Comparison of ENCODE assay signal across 8 mouse cellular contexts in the genomic region with DNA sequence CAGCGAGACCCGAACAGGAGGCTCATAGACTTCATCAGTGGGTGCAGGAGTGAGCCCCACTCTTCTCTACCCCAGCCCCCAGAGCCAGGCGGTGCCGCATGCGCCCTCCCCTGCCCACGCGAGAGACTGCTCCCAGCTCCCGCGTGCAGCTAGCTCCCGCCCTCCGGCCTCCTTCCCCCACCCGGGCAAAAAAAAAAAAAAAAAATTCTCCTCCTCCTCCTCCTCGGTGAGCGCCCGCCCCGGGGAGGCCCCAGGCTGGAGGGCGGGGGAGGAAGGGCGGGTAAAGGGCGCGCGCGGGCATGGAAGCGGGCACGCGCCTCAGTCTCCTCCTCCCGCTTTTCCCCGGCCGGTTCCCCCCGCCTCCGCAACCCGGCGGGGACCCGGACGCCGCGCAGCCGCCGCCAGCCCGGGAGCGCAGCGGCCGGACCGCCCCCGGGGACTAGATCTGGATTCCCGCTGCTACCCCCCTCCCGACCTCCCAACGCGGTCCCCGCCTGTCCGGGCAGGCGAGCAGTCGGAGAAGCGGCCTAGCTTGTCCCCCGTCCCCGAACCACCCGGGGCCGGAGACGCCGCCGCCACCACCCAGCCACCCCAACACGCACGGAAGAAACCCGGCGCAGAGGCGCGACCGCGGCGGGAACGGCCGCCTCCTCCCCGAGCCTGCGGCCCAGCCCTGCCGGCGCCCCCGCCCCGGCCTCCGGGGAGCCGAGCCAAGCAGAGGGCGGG. TPM values are rescaled to one million over a fixed set of nuclear protein-coding genes. Genes with fewer than 3 reads are reported as not detected.
DNase-seq lines count a peak whose midpoint lies in the region; ATAC-seq and TF ChIP-seq lines count a peak whose summit lies in the region.

No protein-coding gene starts in this region.

- DNase-seq in CH12.LX (ENCODE audit: extremely low read depth), result peak; percentile 92
- DNase-seq in heart, postnatal 10 days, result peak; percentile 92 to 94
- DNase-seq in kidney, postnatal 4 days, result peak; percentile 89 to 93
- DNase-seq in lung, adult 2 months, result peak; percentile 88

- TF ChIP-seq CTCF in CH12.LX (conservative IDR thresholded peaks at IDR 0.05 in 1 of 2, IDR thresholded peaks at IDR 0.05 in 1 of 2; ENCODE audit: low read depth in 2 of 2, low read length in 2 of 2), result peak in 1 of 2 experiments; percentile 34; a peak in 2 of 4 replicates
- no peak for TF ChIP-seq CTCF in lung, adult 2 months (IDR thresholded peaks at IDR 0.05; ENCODE audit: insufficient read depth, low read length)
- TF ChIP-seq CTCF in testis, adult 2 months (IDR thresholded peaks at IDR 0.05; ENCODE audit: control insufficient read depth, insufficient read depth, insufficient replicate concordance, low read depth, low read length), result no peak

- H3K79me2 ChIP-seq in CH12.LX (replicated peaks; ENCODE audit: control insufficient read depth, extremely low read depth, insufficient read depth, poor library complexity, severe bottlenecking), result peaks cover 42% of the 10 kb centered on the region

- H3K9me3 ChIP-seq in CH12.LX (replicated peaks; ENCODE audit: low read length), result no peaks in the 10 kb centered on the region
- H3K9me3 ChIP-seq in forebrain, embryonic 13.5 days (replicated peaks), result no peaks in the 10 kb centered on the region
- no peaks in the 10 kb centered on the region for H3K9me3 ChIP-seq in neural tube, embryonic 15.5 days (replicated peaks)

- ATAC-seq in cerebellum, adult (ENCODE audit: insufficient number of reproducible peaks, low FRiP score, low TSS enrichment), result peak; percentile 10; the same call in 1 of the 2 replicates
- ATAC-seq in forebrain, embryonic 13.5 days, result peak; percentile 34
- peak; percentile 48 for ATAC-seq in neural tube, embryonic 15.5 days (ENCODE audit: low FRiP score)

- 0 out of 2 replicates have a peak, but pooled peaks have one; percentile 18 for TF ChIP-seq EP300 in CH12.LX (IDR thresholded peaks at IDR 0.05; ENCODE audit: low read length)

- peaks cover 31 to 36% of the 10 kb centered on the region in 2 experiments for H3K36me3 ChIP-seq in CH12.LX (replicated peaks in 1 of 2; ENCODE audit: control insufficient read depth in 1 of 2, insufficient read depth in 1 of 2, low read length in 1 of 2)
- peaks cover 36% of the 10 kb centered on the region for H3K36me3 ChIP-seq in forebrain, embryonic 13.5 days (ENCODE audit: poor library complexity, severe bottlenecking)
- peaks cover 34% of the 10 kb centered on the region for H3K36me3 ChIP-seq in neural tube, embryonic 15.5 days
- H3K36me3 ChIP-seq in testis, adult 2 months (ENCODE audit: control insufficient read depth, insufficient read depth, low read length), result no peaks in the 10 kb centered on the region

- intact Hi-C loops in heart, postnatal 10 days (cut with DNase I), result loop anchor here (1.0 to 10.0 kb wide), 2 partner anchors 91 to 238 kb away; partner anchors contain the start of genes Gpatch8 and Slc25a39

- H3K4me1 ChIP-seq in CH12.LX (ENCODE audit: control insufficient read depth in 1 of 2, insufficient read depth in 2 of 2), result peaks cover 8 to 43% of the 10 kb centered on the region in 2 experiments
- H3K4me1 ChIP-seq in forebrain, embryonic 13.5 days, result peaks cover 25% of the 10 kb centered on the region
- H3K4me1 ChIP-seq in lung, adult 2 months (ENCODE audit: control insufficient read depth, insufficient read depth, low read length), result peaks cover 6% of the 10 kb centered on the region; the same call in 1 of the 2 replicates
- H3K4me1 ChIP-seq in neural tube, embryonic 15.5 days, result peaks cover 26% of the 10 kb centered on the region
- peaks cover 15% of the 10 kb centered on the region for H3K4me1 ChIP-seq in testis, adult 2 months (ENCODE audit: control insufficient read depth, insufficient read depth, low read length)

- peak; percentile 72 for TF ChIP-seq POLR2A in CH12.LX (IDR thresholded peaks at IDR 0.05; ENCODE audit: low read depth, low read length)
- peak; percentile 47; the same call in 1 of the 2 replicates for TF ChIP-seq POLR2A in lung, adult 2 months (IDR thresholded peaks at IDR 0.05; ENCODE audit: borderline replicate concordance, extremely low read depth, low read depth, low read length)
- no peak; the same call in 1 of the 2 replicates for TF ChIP-seq POLR2A in testis, adult 2 months (IDR thresholded peaks at IDR 0.05; ENCODE audit: control insufficient read depth, low read depth, low read length)

- dilution Hi-C loops in CH12.LX (cut with MboI; ENCODE audit: extremely low pct_ligation_motif_present, extremely low pct_unique_long_range_greater_than_20kb, low sequenced_read_pairs), result loop anchor here (25.0 kb wide), 1 partner anchor 96 kb away; the partner anchor contains the start of gene Slc25a39

- peaks cover 1% of the 10 kb centered on the region for H3K27me3 ChIP-seq in CH12.LX (replicated peaks)
- no peaks in the 10 kb centered on the region for H3K27me3 ChIP-seq in forebrain, embryonic 13.5 days
- no peaks in the 10 kb centered on the region for H3K27me3 ChIP-seq in neural tube, embryonic 15.5 days (replicated peaks)
- peaks cover 2% of the 10 kb centered on the region; the same call in 1 of the 2 replicates for H3K27me3 ChIP-seq in testis, adult 2 months (ENCODE audit: control insufficient read depth, insufficient read depth, low read length)

- H3K9ac ChIP-seq in CH12.LX (ENCODE audit: insufficient read depth, low read depth), result peak overlapping the region; percentile 93
- H3K9ac ChIP-seq in forebrain, embryonic 13.5 days, result peak overlapping the region; percentile 100
- peak overlapping the region; percentile 97 for H3K9ac ChIP-seq in neural tube, embryonic 15.5 days (replicated peaks)

- H3K27ac ChIP-seq in CH12.LX (ENCODE audit: insufficient read depth, low read depth), result peak overlapping the region; percentile 95
- H3K27ac ChIP-seq in forebrain, embryonic 13.5 days, result peak overlapping the region; percentile 99
- peak overlapping the region; percentile 98 for H3K27ac ChIP-seq in neural tube, embryonic 15.5 days (replicated peaks)
- peak overlapping the region; percentile 80 for H3K27ac ChIP-seq in testis, adult 2 months (ENCODE audit: control insufficient read depth, insufficient read depth, low read depth, low read length)

- peak overlapping the region; percentile 73 to 81 (median 75) for H3K4me3 ChIP-seq in CH12.LX (replicated peaks in 1 of 3; ENCODE audit: low read depth in 2 of 3, low read length in 2 of 3, poor library complexity in 1 of 3)
- peak overlapping the region; percentile 98 for H3K4me3 ChIP-seq in forebrain, embryonic 13.5 days
- H3K4me3 ChIP-seq in lung, adult 2 months (replicated peaks; ENCODE audit: extremely low read depth, low read depth, low read length), result peak overlapping the region; percentile 97
- peak overlapping the region; percentile 97 for H3K4me3 ChIP-seq in neural tube, embryonic 15.5 days (replicated peaks)
- H3K4me3 ChIP-seq in testis, adult 2 months (ENCODE audit: control insufficient read depth, low read depth, low read length), result peak overlapping the region; percentile 80

- peak overlapping the region; percentile 61 for H3K4me2 ChIP-seq in CH12.LX (ENCODE audit: insufficient read depth, low read depth, poor library complexity, severe bottlenecking)
- peak overlapping the region; percentile 74 for H3K4me2 ChIP-seq in forebrain, embryonic 13.5 days
- H3K4me2 ChIP-seq in neural tube, embryonic 15.5 days, result peak overlapping the region; percentile 84

- in situ Hi-C loops in CH12.LX (cut with MboI; ENCODE audit: low pct_ligation_motif_present, low pct_unique_long_range_greater_than_20kb, low sequenced_read_pairs), result no loop called here

- WGBS in forebrain, embryonic 13.5 days, result 0% methylated on average over 37 of the region's 80 CpGs
- under 1% methylated on average over 62 of the region's 80 CpGs for WGBS in lung, adult 2 months
- under 1% methylated on average over 62 of the region's 80 CpGs for WGBS in neural tube, embryonic 15.5 days

- no peak; the same call in 1 of the 2 replicates for TF ChIP-seq RAD21 in CH12.LX (IDR thresholded peaks at IDR 0.05; ENCODE audit: low read depth, low read length)

RNA-seq across cellular contexts. Expression of gene Ubtf, which starts 2.8 kb away (rescaled TPM):
- total RNA-seq in CH12.LX (2012; rRNA removed) (126 and 142 TPM in 2 replicates), CH12.LX (2014; rRNA removed) (89.9 and 99.8 TPM in 2 replicates)
- polyA plus RNA-seq in CH12.LX (2012; ENCODE audit: insufficient read length, low read depth), result 124 and 149 TPM in 2 replicates
- polyA plus RNA-seq in forebrain, embryonic 13.5 days (2015; fragmentation: Nextera tagmentation; extraction: Ambion mirVana), result 96.1 and 98.8 TPM in 2 replicates
- 10 to 100 TPM; 78.3 to 80.9 TPM for total RNA-seq in heart, postnatal 10 days (2021)
- polyA plus RNA-seq in lung, adult 2 months (2012; rRNA removed), result 23.9 and 27.7 TPM in 2 replicates
- 68.9 and 79.5 TPM in 2 replicates for polyA plus RNA-seq in neural tube, embryonic 15.5 days (2015; fragmentation: Nextera tagmentation; extraction: Ambion mirVana)
- 8.6 and 8.9 TPM in 2 replicates for polyA plus RNA-seq in testis, adult 2 months (2012; rRNA removed)

RNA-seq across cellular contexts. Expression of gene Atxn7l3, which starts 20.3 kb away (rescaled TPM):
- 46.6 and 51.3 TPM in 2 replicates for total RNA-seq in CH12.LX (2012; rRNA removed)
- total RNA-seq in CH12.LX (2014; rRNA removed), result 38.3 and 40.7 TPM in 2 replicates
- 52.0 and 59.0 TPM in 2 replicates for polyA plus RNA-seq in CH12.LX (2012; ENCODE audit: insufficient read length, low read depth)
- polyA plus RNA-seq in forebrain, embryonic 13.5 days (2015; fragmentation: Nextera tagmentation; extraction: Ambion mirVana), result 21.8 and 22.7 TPM in 2 replicates
- 10 to 100 TPM; 34.1 to 38.3 TPM for total RNA-seq in heart, postnatal 10 days (2021)
- 33.1 and 38.8 TPM in 2 replicates for polyA plus RNA-seq in lung, adult 2 months (2012; rRNA removed)
- 27.2 and 28.1 TPM in 2 replicates for polyA plus RNA-seq in neural tube, embryonic 15.5 days (2015; fragmentation: Nextera tagmentation; extraction: Ambion mirVana)
- polyA plus RNA-seq in testis, adult 2 months (2012; rRNA removed), result 16.8 and 17.8 TPM in 2 replicates

RNA-seq across cellular contexts. Expression of gene Tmub2, which starts 32.0 kb away (rescaled TPM):
- total RNA-seq in CH12.LX (2012; rRNA removed), result 27.8 and 31.0 TPM in 2 replicates
- total RNA-seq in CH12.LX (2014; rRNA removed), result 24.8 and 27.0 TPM in 2 replicates
- 32.4 and 32.9 TPM in 2 replicates for polyA plus RNA-seq in CH12.LX (2012; ENCODE audit: insufficient read length, low read depth)
- 63.2 and 69.6 TPM in 2 replicates for polyA plus RNA-seq in forebrain, embryonic 13.5 days (2015; fragmentation: Nextera tagmentation; extraction: Ambion mirVana)
- total RNA-seq in heart, postnatal 10 days (2021), result 10 to 100 TPM; 29.0 to 31.1 TPM
- 46.3 and 53.4 TPM in 2 replicates for polyA plus RNA-seq in lung, adult 2 months (2012; rRNA removed)
- polyA plus RNA-seq in neural tube, embryonic 15.5 days (2015; fragmentation: Nextera tagmentation; extraction: Ambion mirVana), result 79.8 and 83.7 TPM in 2 replicates
- 32.6 and 35.2 TPM in 2 replicates for polyA plus RNA-seq in testis, adult 2 months (2012; rRNA removed)

RNA-seq across cellular contexts. Expression of gene Asb16, which starts 48.2 kb away (rescaled TPM):
- total RNA-seq in CH12.LX (2012; rRNA removed), result 0.04 TPM in 1 of 2 replicates, not detected in the other
- total RNA-seq in CH12.LX (2014; rRNA removed), result not detected in 2 replicates
- not detected in 2 replicates for polyA plus RNA-seq in CH12.LX (2012; ENCODE audit: insufficient read length, low read depth)
- polyA plus RNA-seq in forebrain, embryonic 13.5 days (2015; fragmentation: Nextera tagmentation; extraction: Ambion mirVana), result not detected in 2 replicates
- total RNA-seq in heart, postnatal 10 days (2021), result under 1 TPM; 0.52 to 0.69 TPM
- polyA plus RNA-seq in lung, adult 2 months (2012; rRNA removed), result 0.15 and 1.8 TPM in 2 replicates
- 0.10 and 0.12 TPM in 2 replicates for polyA plus RNA-seq in neural tube, embryonic 15.5 days (2015; fragmentation: Nextera tagmentation; extraction: Ambion mirVana)
- polyA plus RNA-seq in testis, adult 2 months (2012; rRNA removed), result 0.10 and 0.11 TPM in 2 replicates

RNA-seq across cellular contexts. Expression of gene Slc4a1, which starts 49.3 kb away (rescaled TPM):
- total RNA-seq in CH12.LX (2012; rRNA removed), result 0.08 TPM in 1 of 2 replicates, not detected in the other
- 0.04 TPM in 1 of 2 replicates, not detected in the other for total RNA-seq in CH12.LX (2014; rRNA removed)
- not detected in 2 replicates for polyA plus RNA-seq in CH12.LX (2012; ENCODE audit: insufficient read length, low read depth)
- 2.6 and 6.5 TPM in 2 replicates for polyA plus RNA-seq in forebrain, embryonic 13.5 days (2015; fragmentation: Nextera tagmentation; extraction: Ambion mirVana)
- total RNA-seq in heart, postnatal 10 days (2021), result 10 to 100 TPM in 1 of 2 experiments, 1 to 10 TPM in 1; 3.5 to 13.0 TPM
- polyA plus RNA-seq in lung, adult 2 months (2012; rRNA removed), result 1.1 and 1.2 TPM in 2 replicates
- 2.5 and 3.5 TPM in 2 replicates for polyA plus RNA-seq in neural tube, embryonic 15.5 days (2015; fragmentation: Nextera tagmentation; extraction: Ambion mirVana)
- not detected in 2 replicates for polyA plus RNA-seq in testis, adult 2 months (2012; rRNA removed)

Comparison
In these comparisons a context has a peak if more than half of its experiments do, and no peak if none do; other contexts are left out.
1. Peak in every context shown above with its lines: DNase-seq, ATAC-seq, H3K4me3 ChIP-seq and H3K27ac ChIP-seq.